20 mouse cellular contexts compared by ENCODE assay signal in genomic region chr11:78210615-78211014, GRCm38 (mm10). TPM values are rescaled to one million over a fixed set of nuclear protein-coding genes. Genes with fewer than 3 reads are reported as not detected.
"Had no signal": no experiment of that assay in that cellular context is flagged by ENCODE, and none has a peak within 500 bp of the region (broad histone marks: within the 10 kb centered on the region; RNA-seq: fewer than 3 reads in every experiment).

No protein-coding gene starts in this region.

- DNase-seq: kidney, adult 9 months; kidney, postnatal 10 days; kidney, postnatal 4 days; liver; lung, adult 2 months; lung, postnatal 4 days; retina, postnatal 1 day; right cerebral cortex, postnatal 14 days; thymus, postnatal 36 days had no signal

- H3K27me3 ChIP-seq: limb, embryonic 12.5 days; liver, embryonic 15.5 days; midbrain, embryonic 15.5 days; neural tube, embryonic 12.5 days had no signal

- H3K9me3 ChIP-seq: limb, embryonic 12.5 days; liver, embryonic 15.5 days; midbrain, embryonic 15.5 days; neural tube, embryonic 12.5 days had no signal

- ATAC-seq: intestine, postnatal 0 days; lung, postnatal 0 days; midbrain, embryonic 15.5 days had no signal

- H3K4me2 ChIP-seq: limb, embryonic 12.5 days; liver, embryonic 15.5 days; midbrain, embryonic 11.5 days; midbrain, embryonic 15.5 days; neural tube, embryonic 12.5 days had no signal

- H3K27ac ChIP-seq: layer of hippocampus, adult 2 months; limb, embryonic 12.5 days; liver, embryonic 15.5 days; midbrain, embryonic 15.5 days; neural tube, embryonic 12.5 days had no signal

- H3K4me3 ChIP-seq: layer of hippocampus, adult 2 months; limb, embryonic 12.5 days; liver, embryonic 15.5 days; midbrain, embryonic 15.5 days; neural tube, embryonic 12.5 days had no signal

- H3K4me1 ChIP-seq: limb, embryonic 12.5 days; liver, embryonic 15.5 days; midbrain, embryonic 15.5 days had no signal

- H3K9ac ChIP-seq: limb, embryonic 12.5 days; liver, embryonic 15.5 days; midbrain, embryonic 15.5 days; neural tube, embryonic 12.5 days had no signal

RNA-seq across cellular contexts. Expression of gene Proca1, which starts 17.4 kb away (rescaled TPM):
- total RNA-seq: monocyte, adult 5-6 weeks; neutrophil, adult 5-6 weeks had no signal

RNA-seq across cellular contexts. Expression of gene Rab34, which starts 22.4 kb away (rescaled TPM):
- total RNA-seq: megakaryocyte, adult 5-6 weeks; monocyte, adult 5-6 weeks; neutrophil, adult 5-6 weeks had no signal
